Mouse (Mus musculus) embryonic facial prominence, embryonic 14.5 days (tissue): ENCODE measurements at regions not wholly inside any gene's neighbourhood (a gene's known extent, or its start where the extent isn't known, plus 50 kb on each side); places are given as distances from the start of the nearest gene placed in this dataset.

Experiments used
- ATAC-seq: fragments of 200-750 bp; cut with Nextera tagmentation; 2 replicates; pipeline ENCODE4 v1.8.0; 2017; ENCODE audit warnings: low read depth, moderate number of reproducible peaks, moderate TSS enrichment
- DNase-seq: peaks from one replicate; pipeline ENCODE4 v3.0.0-alpha.2; 2015; ENCODE audit warnings: low spot score
- H3K27ac ChIP-seq: fragments of 300-500 bp; sonication (generic); replicated peaks from 2 replicates; pipeline ENCODE4 v1.5.1; 2014; ENCODE audit warnings: low read depth, mild to moderate bottlenecking, low read length, moderate library complexity
- H3K27me3 ChIP-seq: fragments of 300-500 bp; sonication (generic); replicated peaks from 2 replicates; pipeline ENCODE4 v1.6.1; 2014; ENCODE audit warnings: low read length; ENCODE audit not compliant: control insufficient read depth, insufficient read depth
- H3K36me3 ChIP-seq: fragments of 300-500 bp; sonication (generic); 2 replicates; pipeline ENCODE4 v1.6.1; 2014; ENCODE audit warnings: low read length, mixed read lengths; ENCODE audit not compliant: control insufficient read depth, insufficient read depth
- H3K4me1 ChIP-seq: fragments of 300-500 bp; sonication (generic); 2 replicates; pipeline ENCODE4 v1.6.1; 2014; ENCODE audit warnings: antibody characterized with exemption, low read length; ENCODE audit not compliant: control insufficient read depth, insufficient read depth
- H3K4me2 ChIP-seq: fragments of 300-500 bp; sonication (generic); 2 replicates; pipeline ENCODE4 v1.6.1; 2014; ENCODE audit warnings: low read depth, mild to moderate bottlenecking, low read length, moderate library complexity, mixed read lengths
- H3K4me3 ChIP-seq: fragments of 300-500 bp; sonication (generic); 2 replicates; pipeline ENCODE4 v1.5.1; 2014; ENCODE audit warnings: low read depth, mild to moderate bottlenecking, low read length
- H3K9ac ChIP-seq: fragments of 300-500 bp; sonication (generic); 2 replicates; pipeline ENCODE4 v1.6.1; 2014; ENCODE audit warnings: low read depth, mild to moderate bottlenecking, low read length, moderate library complexity, mixed read lengths
- H3K9me3 ChIP-seq: fragments of 300-500 bp; sonication (generic); 2 replicates; pipeline ENCODE4 v1.6.1; 2016; ENCODE audit warnings: low read length; ENCODE audit not compliant: control insufficient read depth
- WGBS: fragments of 180-500 bp; shearing (Covaris S2); extraction: QIAGEN DNeasy Blood & Tissue Kit; methylation state at CpG from one replicate; pipeline ENCODE4 v1.1.7; 2014; 5-methylcytosine and 5-hydroxymethylcytosine counted together

GRCm38 (mm10) chr11:38224300-38224699 is 988.5 kb upstream of the Tenm2 start:
- Histone ChIP-seq H3K4me1 (no peaks in the 10 kb centered on the region), H3K27ac (no peak overlapping the region), H3K27me3 (no peaks in the 10 kb centered on the region), H3K9ac (no peak overlapping the region), H3K4me3 (no peak overlapping the region), H3K4me2 (no peak overlapping the region), H3K36me3 (no peaks in the 10 kb centered on the region), H3K9me3 (no peaks in the 10 kb centered on the region)
- 60% methylated on average over 3 of the region's 3 CpGs for WGBS
- ATAC-seq = no peak
- DNase-seq = peak; percentile 26

- Histone ChIP-seq H3K9ac (no peak overlapping the region), H3K4me2 (no peak overlapping the region), H3K4me3 (no peak overlapping the region), H3K9me3 (no peaks in the 10 kb centered on the region), H3K27me3 (no peaks in the 10 kb centered on the region), H3K36me3 (no peaks in the 10 kb centered on the region), H3K4me1 (no peaks in the 10 kb centered on the region), H3K27ac (no peak overlapping the region)
- DNase-seq (no peak), ATAC-seq (no peak)
- 40% methylated on average over 2 of the region's 2 CpGs for WGBS
Measured at GRCm38 (mm10) chr11:38203347-38203746, 967.6 kb upstream of the Tenm2 start.

DNA sequence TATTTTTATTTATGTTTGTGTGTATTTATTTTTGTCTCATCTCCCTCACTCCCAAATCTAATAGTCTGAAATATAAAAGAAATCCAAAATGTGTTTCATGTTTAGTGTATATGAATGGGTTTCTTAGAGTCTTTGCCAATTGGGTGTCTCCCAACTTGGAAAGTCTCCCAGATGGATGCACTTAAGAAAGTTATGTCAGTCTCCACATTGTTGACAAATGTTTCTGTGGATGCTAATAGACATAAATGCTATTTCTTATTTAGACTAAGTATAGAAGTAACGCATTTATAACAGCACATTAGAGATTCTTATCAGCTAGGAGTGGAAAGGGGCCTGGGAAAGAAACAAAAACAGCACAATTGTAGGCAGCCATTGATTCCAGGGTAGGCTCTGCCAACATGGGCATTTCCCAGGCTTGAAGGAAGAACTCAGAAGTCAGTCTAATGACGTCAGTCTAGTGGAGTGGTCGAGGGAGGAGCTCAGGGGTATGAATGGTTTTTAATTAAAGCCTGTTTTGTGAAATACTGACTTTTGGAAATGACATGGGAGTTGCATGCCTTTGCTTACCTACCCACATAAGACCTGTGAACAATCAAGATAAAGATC is 965.5 kb upstream of the Tenm2 start:
- DNase-seq (peak; percentile 87), ATAC-seq (no peak)
- WGBS = 59% methylated on average over 3 of the region's 3 CpGs
- Histone ChIP-seq H3K4me3 (no peak overlapping the region), H3K9ac (no peak overlapping the region), H3K9me3 (no peaks in the 10 kb centered on the region), H3K36me3 (no peaks in the 10 kb centered on the region), H3K27me3 (no peaks in the 10 kb centered on the region), H3K4me1 (no peaks in the 10 kb centered on the region), H3K4me2 (no peak overlapping the region), H3K27ac (no peak overlapping the region)

GRCm38 (mm10) chr11:38193719-38194118 is 958.0 kb upstream of the Tenm2 start:
- Histone ChIP-seq H3K27me3 (no peaks in the 10 kb centered on the region), H3K4me2 (no peak overlapping the region), H3K27ac (no peak overlapping the region), H3K4me3 (no peak overlapping the region), H3K9ac (no peak overlapping the region), H3K36me3 (no peaks in the 10 kb centered on the region), H3K4me1 (no peaks in the 10 kb centered on the region), H3K9me3 (no peaks in the 10 kb centered on the region)
- WGBS = 58% methylated on average over 5 of the region's 5 CpGs
- no peak for ATAC-seq
- no peak for DNase-seq

DNA sequence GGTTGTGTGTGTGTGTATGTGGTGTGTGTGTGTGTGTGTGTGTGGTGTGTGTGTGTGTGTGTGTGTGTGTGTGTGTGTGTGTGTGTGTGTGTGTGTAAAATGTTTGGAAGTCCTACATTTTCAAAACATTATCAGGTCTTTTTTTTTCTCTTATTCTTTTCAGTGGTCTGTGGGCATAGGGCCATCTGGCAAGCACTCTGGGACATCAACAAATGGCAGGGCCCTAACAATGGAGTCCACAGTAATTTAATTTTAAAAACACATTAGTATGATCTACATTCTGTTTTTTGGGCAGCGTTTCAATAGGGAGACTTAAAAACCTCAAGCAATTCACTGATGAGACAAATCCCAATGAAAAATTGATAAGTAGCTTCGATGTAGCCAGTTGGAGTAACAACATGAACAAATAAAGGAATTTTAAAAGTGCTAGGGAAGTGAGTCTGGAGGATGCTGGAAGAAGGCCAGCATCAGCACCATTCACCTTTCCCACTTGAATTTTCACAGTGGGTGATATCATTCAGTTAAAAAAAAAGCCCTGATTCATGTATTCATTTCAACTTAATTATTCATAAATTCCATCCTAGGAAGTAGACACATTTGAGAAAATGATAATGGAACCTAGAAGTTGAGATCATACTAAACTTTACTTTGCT is 956.3 kb upstream of the Tenm2 start:
- DNase-seq (peak; percentile 2), ATAC-seq (no peak)
- H3K4me1 ChIP-seq = no peaks in the 10 kb centered on the region
- H3K36me3 ChIP-seq = no peaks in the 10 kb centered on the region
- H3K4me3 ChIP-seq = no peak overlapping the region
- no peaks in the 10 kb centered on the region for H3K9me3 ChIP-seq
- H3K9ac ChIP-seq = no peak overlapping the region
- H3K27me3 ChIP-seq = no peaks in the 10 kb centered on the region
- no peak overlapping the region for H3K4me2 ChIP-seq
- H3K27ac ChIP-seq = no peak overlapping the region
- 74% methylated on average over 2 of the region's 2 CpGs for WGBS

DNA sequence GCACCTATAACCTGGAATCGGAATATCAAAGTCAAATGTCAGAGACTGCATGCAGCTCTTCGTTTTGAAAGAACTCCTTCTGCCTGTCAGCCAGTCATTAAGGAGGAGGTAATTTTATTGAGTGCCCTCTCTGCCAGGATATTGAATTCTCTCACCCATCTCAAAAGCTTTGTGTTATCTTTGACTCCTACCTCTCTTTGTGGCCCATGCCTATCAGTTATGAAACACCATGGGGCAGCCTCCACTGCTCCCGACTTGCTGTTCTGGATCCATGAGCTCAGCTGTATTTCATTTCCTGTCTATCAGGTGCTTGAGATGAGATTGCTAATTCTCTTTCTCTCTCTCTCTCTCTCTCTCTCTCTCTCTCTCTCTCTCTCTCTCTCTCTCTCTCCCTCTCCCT is 955.7 kb upstream of the Tenm2 start:
- Histone ChIP-seq H3K36me3 (no peaks in the 10 kb centered on the region), H3K4me3 (no peak overlapping the region), H3K4me1 (no peaks in the 10 kb centered on the region), H3K9me3 (no peaks in the 10 kb centered on the region), H3K27ac (no peak overlapping the region), H3K9ac (no peak overlapping the region), H3K27me3 (no peaks in the 10 kb centered on the region), H3K4me2 (no peak overlapping the region)
- DNase-seq = no peak
- WGBS = 65% methylated on average over 3 of the region's 3 CpGs
- ATAC-seq = no peak

- Histone ChIP-seq H3K27ac (no peak overlapping the region), H3K9me3 (no peaks in the 10 kb centered on the region), H3K36me3 (no peaks in the 10 kb centered on the region), H3K9ac (no peak overlapping the region), H3K4me2 (no peak overlapping the region), H3K4me1 (no peaks in the 10 kb centered on the region), H3K27me3 (no peaks in the 10 kb centered on the region), H3K4me3 (no peak overlapping the region)
- peak; percentile 12 for DNase-seq
- WGBS = 65% methylated on average over 1 of the region's 1 CpGs
- ATAC-seq = no peak
Measured at GRCm38 (mm10) chr11:38170721-38171120, 935.0 kb upstream of the Tenm2 start.

- no peak for DNase-seq
- no peak overlapping the region for H3K4me3 ChIP-seq
- no peak overlapping the region for H3K27ac ChIP-seq
- no peaks in the 10 kb centered on the region for H3K4me1 ChIP-seq
- H3K36me3 ChIP-seq = no peaks in the 10 kb centered on the region
- H3K27me3 ChIP-seq = no peaks in the 10 kb centered on the region
- ATAC-seq = no peak
- no peaks in the 10 kb centered on the region for H3K9me3 ChIP-seq
- WGBS = 91% methylated on average over 4 of the region's 4 CpGs
- H3K9ac ChIP-seq = no peak overlapping the region
- no peak overlapping the region for H3K4me2 ChIP-seq
Measured at GRCm38 (mm10) chr11:38158310-38158709, 922.5 kb upstream of the Tenm2 start.

- H3K27me3 ChIP-seq = no peaks in the 10 kb centered on the region
- DNase-seq (no peak), ATAC-seq (no peak)
- no peak overlapping the region for H3K9ac ChIP-seq
- no peak overlapping the region for H3K4me3 ChIP-seq
- no peak overlapping the region for H3K27ac ChIP-seq
- H3K36me3 ChIP-seq = no peaks in the 10 kb centered on the region
- no peaks in the 10 kb centered on the region for H3K4me1 ChIP-seq
- no peaks in the 10 kb centered on the region for H3K9me3 ChIP-seq
- no peak overlapping the region for H3K4me2 ChIP-seq
- WGBS = 76% methylated on average over 9 of the region's 9 CpGs
Measured at GRCm38 (mm10) chr11:38156944-38157343, 921.2 kb upstream of the Tenm2 start.
